ENCODE assay signal across 10 mouse cellular contexts in genomic region chr3:128212256-128212655, GRCm38 (mm10).
DNase-seq lines count a peak whose midpoint lies in the region; ATAC-seq lines count a peak whose summit lies in the region.
"Had no signal": no experiment of that assay in that cellular context is flagged by ENCODE, and none has a peak within 500 bp of the region (broad histone marks: within the 10 kb centered on the region; RNA-seq: fewer than 3 reads in every experiment).

No protein-coding gene starts in this region.

- H3K9me3 ChIP-seq in kidney, embryonic 16.5 days (ENCODE audit: low read length): no peaks in the 10 kb centered on the region
- H3K9me3 ChIP-seq: lung, embryonic 15.5 days had no signal

- peak; percentile 1 for DNase-seq in cerebellum, adult 9-10 months
- DNase-seq in cerebellum, adult 11-12 months: no peak
- DNase-seq in kidney, adult 18-20 months: peak; percentile 64
- peak; percentile 12 for DNase-seq in brain, embryonic 18.5 days (ENCODE audit: low read depth, low spot score)
- peak; percentile 16 for DNase-seq in lung, postnatal 14 days
- DNase-seq in c-Kit-positive CD71-positive TER-119-positive erythroid progenitor cells, embryonic 14.5 days (ENCODE audit: low spot score): no peak
- no peak for DNase-seq in right cerebral cortex, postnatal 10 days (ENCODE audit: low spot score in 2 of 2)
- DNase-seq: spleen, adult 18-20 months had no signal

- no peaks in the 10 kb centered on the region for H3K27me3 ChIP-seq in kidney, embryonic 16.5 days (ENCODE audit: insufficient read depth, low read length)
- H3K27me3 ChIP-seq: lung, embryonic 15.5 days had no signal

- H3K9ac ChIP-seq in kidney, embryonic 16.5 days (replicated peaks; ENCODE audit: low read length): no peak overlapping the region
- H3K9ac ChIP-seq: lung, embryonic 15.5 days had no signal

- H3K27ac ChIP-seq in kidney, embryonic 16.5 days (ENCODE audit: low read length): no peak overlapping the region
- H3K27ac ChIP-seq: lung, embryonic 15.5 days had no signal

- H3K4me2 ChIP-seq in kidney, embryonic 16.5 days (replicated peaks; ENCODE audit: low read depth, low read length): no peak overlapping the region
- H3K4me2 ChIP-seq: lung, embryonic 15.5 days had no signal

- H3K4me1 ChIP-seq in kidney, embryonic 16.5 days (ENCODE audit: insufficient read depth, low read length): no peaks in the 10 kb centered on the region
- H3K4me1 ChIP-seq: lung, embryonic 15.5 days had no signal

- H3K4me3 ChIP-seq in kidney, embryonic 16.5 days (ENCODE audit: low read length): no peak overlapping the region
- H3K4me3 ChIP-seq: lung, embryonic 15.5 days had no signal

- 44% methylated on average over 3 of the region's 3 CpGs for WGBS in kidney, embryonic 16.5 days

- no peak for ATAC-seq in kidney, embryonic 16.5 days (ENCODE audit: low FRiP score, low TSS enrichment)

- no peaks in the 10 kb centered on the region for H3K36me3 ChIP-seq in kidney, embryonic 16.5 days (ENCODE audit: insufficient read depth, low read length)
- H3K36me3 ChIP-seq: lung, embryonic 15.5 days had no signal

Comparison
In these comparisons a context has a peak if more than half of its experiments do, and no peak if none do; other contexts are left out.
1. DNase-seq: peak in cerebellum, adult 9-10 months (single experiment), kidney, adult 18-20 months (single experiment), brain, embryonic 18.5 days (single experiment) and lung, postnatal 14 days (single experiment); none in cerebellum, adult 11-12 months (single experiment), c-Kit-positive CD71-positive TER-119-positive erythroid progenitor cells, embryonic 14.5 days (single experiment) and right cerebral cortex, postnatal 10 days (0 of 2).